Mouse (Mus musculus): ENCODE results near the gene Gm21256. TPM values are rescaled to one million over a fixed set of nuclear protein-coding genes. Genes with fewer than 3 reads are reported as not detected.
"Not testable (repeated sequence)": the region's sequence is repeated elsewhere in the genome, so short reads cannot be mapped to it uniquely, and the experiment has no call there.

Gene Gm21256
- total RNA-seq (2017), result not detected in 3 replicates

DNA sequence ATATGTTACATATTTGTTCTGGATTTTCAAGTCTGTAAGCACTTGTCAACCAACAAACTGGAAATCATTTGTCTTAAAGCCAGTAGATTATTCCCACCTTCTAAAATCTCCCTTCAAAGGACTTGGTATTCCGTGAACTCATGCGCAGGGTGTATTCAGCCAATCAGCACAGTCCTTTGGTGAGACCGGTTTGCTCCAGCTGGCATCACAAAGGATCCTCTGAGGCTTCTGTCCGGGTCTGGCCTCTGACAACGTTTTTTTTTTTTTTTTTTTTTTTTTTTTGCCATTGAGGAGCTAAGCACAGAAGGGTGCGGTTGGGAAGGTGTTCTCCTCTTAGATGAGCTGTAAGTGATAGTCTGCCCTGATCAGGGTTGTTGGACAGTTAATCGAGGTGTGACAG, at the start of gene Gm21256:
Gm21256 (plus strand) TSS at position 301 of the 400 bp plus-strand sequence.
- ATAC-seq (replicated peaks; ENCODE audit: insufficient number of reproducible peaks, low FRiP score, low TSS enrichment, poor library complexity, severe bottlenecking), result not testable (repeated sequence)

Other genes with a start within 250 kb of the Gm21256 start
- gene Gm21170, start 240.1 kb downstream of the Gm21256 start, total RNA-seq (2017), result not detected in 3 replicates

Measured in monocyte, adult 5-6 weeks (primary cell).